19 mouse cellular contexts compared by ENCODE assay signal in genomic region chr2:126928681-126929080, GRCm38 (mm10). TPM values are rescaled to one million over a fixed set of nuclear protein-coding genes. Genes with fewer than 3 reads are reported as not detected.
DNase-seq lines count a peak whose midpoint lies in the region; ATAC-seq and TF ChIP-seq lines count a peak whose summit lies in the region.
"Had no signal": no experiment of that assay in that cellular context is flagged by ENCODE, and none has a peak within 500 bp of the region (broad histone marks: within the 10 kb centered on the region; RNA-seq: fewer than 3 reads in every experiment).

No protein-coding gene starts in this region.

- TF ChIP-seq CTCF in liver, adult 2 months (IDR thresholded peaks at IDR 0.05; ENCODE audit: low read depth, low read length), result no peak
- no peak for TF ChIP-seq CTCF in liver, postnatal 0 days (IDR thresholded peaks at IDR 0.05; ENCODE audit: low read depth)

- peak overlapping the region; percentile 99 for H3K27ac ChIP-seq in liver, adult 2 months (replicated peaks; ENCODE audit: insufficient read depth, low read depth, low read length)
- no peak overlapping the region for H3K27ac ChIP-seq in liver, embryonic 12.5 days
- H3K27ac ChIP-seq in liver, postnatal 0 days (ENCODE audit: low read depth), result peak overlapping the region; percentile 59; the same call in 1 of the 2 replicates

- no peak for ATAC-seq in liver, embryonic 12.5 days
- ATAC-seq in liver, postnatal 0 days, result no peak
- ATAC-seq: activated CD4-positive, CD25-positive, alpha-beta regulatory T cell, adult 4 months; CD4-positive, CD25-positive, alpha-beta regulatory T cell, adult 4 months; Patski had no signal

- peak overlapping the region; percentile 52; the same call in 1 of the 2 replicates for H3K9ac ChIP-seq in liver, adult 2 months (ENCODE audit: low read depth, low read length)
- H3K9ac ChIP-seq in liver, embryonic 12.5 days, result no peak overlapping the region
- H3K9ac ChIP-seq in liver, postnatal 0 days (replicated peaks), result no peak overlapping the region

- H3K36me3 ChIP-seq in liver, adult 2 months (ENCODE audit: control insufficient read depth, insufficient read depth, low read length), result peaks cover 28% of the 10 kb centered on the region
- H3K36me3 ChIP-seq in liver, embryonic 12.5 days, result peaks cover 28% of the 10 kb centered on the region
- H3K36me3 ChIP-seq in liver, postnatal 0 days (replicated peaks; ENCODE audit: insufficient read depth, low read length), result peaks cover 22% of the 10 kb centered on the region

- WGBS in liver, adult 2 months, result 13% methylated on average over 6 of the region's 6 CpGs
- WGBS in liver, embryonic 12.5 days (ENCODE audit: insufficient replicate concordance), result 73% methylated on average over 6 of the region's 6 CpGs
- WGBS in liver, postnatal 0 days (ENCODE audit: insufficient replicate concordance), result 63% methylated on average over 6 of the region's 6 CpGs

- peak; percentile 95 for DNase-seq in liver, adult 2 months (ENCODE audit: extremely low read depth, low read depth, low spot score)
- no peak for DNase-seq in liver, postnatal 0 days
- no peak for DNase-seq in liver
- DNase-seq: adrenal gland, adult 2 months; adrenal gland, adult 8-10 months; adrenal gland, postnatal 10 days; adrenal gland, postnatal 14 days; adrenal gland, postnatal 25 days; adrenal gland, postnatal 36 days; B cell, adult 2 months; cerebellum, adult 11 months; cerebellum, adult 11-12 months; cerebellum, adult 18-20 months had no signal

- H3K4me3 ChIP-seq in liver, adult 2 months (ENCODE audit: insufficient read depth, low read depth, low read length), result no peak overlapping the region
- H3K4me3 ChIP-seq in liver, embryonic 12.5 days, result no peak overlapping the region
- H3K4me3 ChIP-seq in liver, postnatal 0 days (ENCODE audit: low read depth, low read length), result no peak overlapping the region

- no peak for TF ChIP-seq POLR2A in liver, adult 2 months (IDR thresholded peaks at IDR 0.05; ENCODE audit: extremely low read depth, insufficient read depth, low read length)

- TF ChIP-seq EP300 in liver, postnatal 0 days (IDR thresholded peaks at IDR 0.05; ENCODE audit: low read depth), result 0 out of 2 replicates have a peak, but pooled peaks have one; percentile 13

- no peaks in the 10 kb centered on the region for H3K9me3 ChIP-seq in liver, embryonic 12.5 days (replicated peaks)
- H3K9me3 ChIP-seq in liver, postnatal 0 days (ENCODE audit: low read length), result no peaks in the 10 kb centered on the region
- H3K9me3 ChIP-seq: G1E had no signal

- H3K4me1 ChIP-seq in liver, adult 2 months (ENCODE audit: control insufficient read depth, insufficient read depth, low read length), result peaks cover 24% of the 10 kb centered on the region
- H3K4me1 ChIP-seq in liver, embryonic 12.5 days, result peaks cover 27% of the 10 kb centered on the region
- peaks cover 19% of the 10 kb centered on the region for H3K4me1 ChIP-seq in liver, postnatal 0 days (ENCODE audit: insufficient read depth)

- H3K4me2 ChIP-seq in liver, embryonic 12.5 days, result no peak overlapping the region
- no peak overlapping the region for H3K4me2 ChIP-seq in liver, postnatal 0 days (ENCODE audit: low read depth, low read length)

- no peaks in the 10 kb centered on the region for H3K27me3 ChIP-seq in liver, adult 2 months (ENCODE audit: control insufficient read depth, insufficient read depth, low read length)
- H3K27me3 ChIP-seq in liver, embryonic 12.5 days (replicated peaks), result no peaks in the 10 kb centered on the region
- H3K27me3 ChIP-seq in liver, postnatal 0 days (ENCODE audit: insufficient read depth, low read length), result no peaks in the 10 kb centered on the region
- H3K27me3 ChIP-seq: CH12.LX, Patski had no signal

- H3K79me2 ChIP-seq in liver, adult 2 months (ENCODE audit: control insufficient read depth, insufficient read depth, low read length), result peaks cover 9% of the 10 kb centered on the region; the same call in 1 of the 2 replicates

RNA-seq across cellular contexts. Expression of gene Sppl2a, which starts 4.4 kb away (rescaled TPM):
- 158 and 174 TPM in 2 replicates for total RNA-seq in liver, adult 2 months (2014; rRNA removed)
- polyA plus RNA-seq in liver, adult 2 months (2012; rRNA removed), result 33.3 and 37.6 TPM in 2 replicates
- 23.6 and 25.0 TPM in 2 replicates for polyA plus RNA-seq in liver, embryonic 12.5 days (2016; fragmentation: Nextera tagmentation; extraction: Ambion mirVana)
- polyA plus RNA-seq in liver, postnatal 0 days (2015; fragmentation: Nextera tagmentation; extraction: Ambion mirVana), result 40.5 and 43.4 TPM in 2 replicates

RNA-seq across cellular contexts. Expression of gene Trpm7, which starts 52.7 kb away (rescaled TPM):
- total RNA-seq in liver, adult 2 months (2014; rRNA removed), result 41.2 and 46.3 TPM in 2 replicates
- polyA plus RNA-seq in liver, adult 2 months (2012; rRNA removed), result 3.3 and 3.6 TPM in 2 replicates
- 25.4 and 25.7 TPM in 2 replicates for polyA plus RNA-seq in liver, embryonic 12.5 days (2016; fragmentation: Nextera tagmentation; extraction: Ambion mirVana)
- polyA plus RNA-seq in liver, postnatal 0 days (2015; fragmentation: Nextera tagmentation; extraction: Ambion mirVana), result 14.3 and 17.2 TPM in 2 replicates
